In the genomic region with DNA sequence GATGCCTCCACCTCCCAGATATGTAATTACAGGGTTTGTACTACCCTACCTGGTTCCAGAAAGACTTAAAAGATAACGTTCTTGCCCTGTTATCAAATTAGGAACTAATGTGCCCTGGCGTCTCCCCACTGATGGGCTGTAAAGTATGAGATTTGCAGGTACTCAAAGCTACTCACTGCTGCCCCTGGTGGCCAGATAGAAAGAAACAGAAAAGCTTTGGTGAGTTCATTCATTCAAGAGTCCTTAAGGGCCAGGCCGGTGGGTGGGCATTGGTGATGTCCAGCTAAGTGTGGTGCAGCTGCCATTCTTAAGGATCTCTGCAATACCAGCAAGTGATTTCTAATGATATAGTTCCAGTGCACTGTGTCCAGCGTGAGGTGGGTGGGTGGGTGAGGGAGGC, we compare ENCODE assay signal across 8 mouse cellular contexts. TPM values are rescaled to one million over a fixed set of nuclear protein-coding genes. Genes with fewer than 3 reads are reported as not detected.
DNase-seq lines count a peak whose midpoint lies in the region; ATAC-seq and TF ChIP-seq lines count a peak whose summit lies in the region.

No protein-coding gene starts in this region.

- H3K4me3 ChIP-seq in layer of hippocampus, adult 2 months = no peak overlapping the region

- ATAC-seq in CD4-positive, CD25-positive, alpha-beta regulatory T cell, adult 4 months = no peak
- ATAC-seq in monocyte, adult 5-6 weeks (replicated peaks; ENCODE audit: insufficient number of reproducible peaks, low FRiP score, low TSS enrichment, poor library complexity, severe bottlenecking) = no peak

- peak; percentile 75 for TF ChIP-seq CTCF in layer of hippocampus, adult 2 months (conservative IDR thresholded peaks at IDR 0.05)

- peak; percentile 78 for DNase-seq in CD4-positive, CD25-positive, alpha-beta regulatory T cell, adult 2 months (ENCODE audit: low read depth, low spot score)
- no peak for DNase-seq in layer of hippocampus, adult 2 months (ENCODE audit: low spot score in 2 of 2)
- no peak for DNase-seq in layer of hippocampus, postnatal 14 days (ENCODE audit: low spot score in 2 of 2)
- peak; percentile 69 for DNase-seq in c-Kit-positive CD71-positive TER-119-positive erythroid progenitor cells, embryonic 14.5 days (ENCODE audit: low spot score)
- DNase-seq in naive thymus-derived CD4-positive, alpha-beta T cell, adult 2 months (ENCODE audit: low read depth) = peak; percentile 72
- no peak for DNase-seq in gastrocnemius, postnatal 4 days (ENCODE audit: low spot score in 2 of 2)

- H3K27ac ChIP-seq in layer of hippocampus, adult 2 months = no peak overlapping the region

RNA-seq across cellular contexts. Expression of a gene that starts 2.2 kb away (rescaled TPM):
- 10 to 100 TPM; 13.6 to 20.6 TPM for polyA plus RNA-seq in CD4-positive, CD25-positive, alpha-beta regulatory T cell, adult 4 months (2017; shearing (Covaris generic))
- total RNA-seq in layer of hippocampus, adult 2 months (2021) = 10 to 100 TPM; 14.2 to 14.3 TPM
- total RNA-seq in layer of hippocampus, postnatal 14 days (2021) = 10 to 100 TPM; 11.2 to 12.3 TPM
- 4.3 to 12.3 TPM (median 8.2 TPM) in 3 replicates for total RNA-seq in monocyte, adult 5-6 weeks (2017)
- total RNA-seq in gastrocnemius, postnatal 4 days (2021) = 10 to 100 TPM; 10.9 to 11.5 TPM

RNA-seq across cellular contexts. Expression of a gene that starts 23.7 kb away (rescaled TPM):
- polyA plus RNA-seq in CD4-positive, CD25-positive, alpha-beta regulatory T cell, adult 4 months (2017; shearing (Covaris generic)) = not detected
- not detected for total RNA-seq in layer of hippocampus, adult 2 months (2021)
- not detected for total RNA-seq in layer of hippocampus, postnatal 14 days (2021)
- total RNA-seq in monocyte, adult 5-6 weeks (2017) = not detected in 3 replicates
- total RNA-seq in gastrocnemius, postnatal 4 days (2021) = under 1 TPM in 1 of 2 experiments, not detected in 1; 0.86 TPM

Comparison
In these comparisons a context has a peak if more than half of its experiments do, and no peak if none do; other contexts are left out.
1. DNase-seq: peak in CD4-positive, CD25-positive, alpha-beta regulatory T cell, adult 2 months (single experiment), c-Kit-positive CD71-positive TER-119-positive erythroid progenitor cells, embryonic 14.5 days (single experiment) and naive thymus-derived CD4-positive, alpha-beta T cell, adult 2 months (single experiment); none in layer of hippocampus, adult 2 months (0 of 2), layer of hippocampus, postnatal 14 days (0 of 2) and gastrocnemius, postnatal 4 days (0 of 2).